Mouse (Mus musculus): ENCODE results near the gene Gmeb1. TPM values are rescaled to one million over a fixed set of nuclear protein-coding genes. Genes with fewer than 3 reads are reported as not detected.
A peak's percentile ranks its signal among the peaks of the same experiment; 100 is the strongest.
"Not testable (repeated sequence)": the region's sequence is repeated elsewhere in the genome, so short reads cannot be mapped to it uniquely, and the experiment has no call there.

The Gmeb1 gene
- polyA plus RNA-seq (2015; fragmentation: Nextera tagmentation; extraction: Ambion mirVana), result 47.1 and 48.7 TPM in 2 replicates

DNA sequence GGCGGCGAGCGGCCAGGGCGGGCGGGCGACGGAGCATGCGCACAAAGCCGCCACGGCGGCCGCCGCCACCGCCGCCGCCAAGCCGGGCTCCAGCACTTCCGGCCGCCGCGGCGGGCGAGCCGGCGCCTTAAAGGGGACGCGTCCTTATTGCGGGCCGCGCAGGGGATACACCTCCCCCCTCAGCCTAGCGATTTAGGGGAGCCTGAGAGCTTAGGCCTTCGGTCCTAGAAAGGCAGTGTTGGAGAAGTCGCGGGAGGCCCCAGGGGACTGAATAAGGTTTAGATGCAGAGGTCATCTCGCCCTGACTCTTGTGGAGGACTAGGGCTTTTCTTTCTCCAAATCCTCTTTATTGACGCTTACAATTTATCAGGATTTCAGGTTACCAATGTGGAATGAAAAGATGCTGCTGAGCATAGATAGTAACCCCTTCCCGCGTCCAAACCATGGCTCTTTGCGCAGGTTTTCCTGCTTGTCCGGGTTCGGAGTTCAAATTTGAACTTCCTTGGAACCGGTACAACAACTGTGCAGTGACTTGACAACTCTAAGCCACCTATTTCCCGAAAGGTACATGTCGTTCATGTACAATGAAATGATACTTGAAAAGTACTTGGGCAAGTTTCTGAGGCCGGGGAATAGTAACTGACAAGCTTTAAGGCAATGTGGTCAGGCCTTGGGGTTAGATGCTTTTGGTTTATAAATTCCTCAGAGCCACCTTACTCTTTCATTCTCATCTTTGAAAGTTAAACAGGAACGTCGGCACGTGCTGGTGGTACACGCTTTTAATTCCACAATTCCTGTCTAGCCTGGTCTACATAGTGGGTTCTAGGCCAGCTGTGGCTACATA is at the start of gene Gmeb1:
TSS of gene Gmeb1 (minus strand) at position 89 of the 844 bp plus-strand sequence.
- peak within 1 kb of the TSS; percentile 95 for H3K9ac ChIP-seq
- 15% methylated on average over 41 of the region's 49 CpGs for WGBS
- ATAC-seq (ENCODE audit: low FRiP score), result peak; percentile 91
- H3K36me3 ChIP-seq, result no peaks in the 10 kb centered on the region
- peak within 1 kb of the TSS; percentile 79 for H3K4me3 ChIP-seq
- H3K9me3 ChIP-seq, result no peaks in the 10 kb centered on the region
- H3K27me3 ChIP-seq, result no peaks in the 10 kb centered on the region
- peaks cover 29% of the 10 kb centered on the region for H3K4me1 ChIP-seq (replicated peaks)
- H3K27ac ChIP-seq, result peak within 1 kb of the TSS; percentile 94
- H3K4me2 ChIP-seq, result peak within 1 kb of the TSS; percentile 79

DNA sequence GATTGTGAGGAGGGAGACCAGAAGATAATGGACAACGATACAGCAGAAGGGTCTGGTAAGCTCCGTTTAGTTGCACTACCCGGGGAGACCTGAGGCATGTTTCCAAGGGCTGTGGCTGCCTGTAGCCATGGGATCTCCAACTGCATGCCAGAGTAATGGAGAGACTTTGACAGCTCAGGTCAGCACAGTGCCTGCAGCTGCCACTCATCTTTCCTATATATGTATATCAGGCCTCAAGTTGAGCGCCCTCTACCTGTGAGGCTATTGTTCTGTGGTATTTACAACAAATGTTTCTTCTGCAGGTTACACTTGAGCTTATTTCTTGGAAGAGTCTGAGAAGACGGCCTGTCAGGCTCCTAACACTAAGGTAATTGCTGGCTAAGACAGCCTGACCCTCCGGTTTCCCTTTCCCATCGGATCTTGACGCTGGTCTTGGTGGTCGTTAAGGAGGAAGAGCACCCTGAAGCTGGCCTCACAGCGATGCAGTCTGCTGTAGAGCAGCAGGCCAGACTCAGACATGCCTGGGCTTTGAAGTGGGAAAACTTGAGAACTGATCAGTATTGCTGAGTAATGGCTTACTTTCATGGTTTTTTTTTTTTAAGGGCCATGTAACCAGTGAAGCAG is 48.6 kb upstream of the Gmeb1 start:
- H3K27ac ChIP-seq, result peak overlapping the region; percentile 91
- H3K27me3 ChIP-seq, result no peaks in the 10 kb centered on the region
- peak overlapping the region; percentile 81 for H3K4me2 ChIP-seq
- no peak for ATAC-seq (ENCODE audit: low FRiP score)
- H3K4me1 ChIP-seq (replicated peaks), result peaks cover 15% of the 10 kb centered on the region
- peak overlapping the region; percentile 87 for H3K9ac ChIP-seq
- no peaks in the 10 kb centered on the region for H3K9me3 ChIP-seq
- WGBS, result 29% methylated on average over 10 of the region's 10 CpGs
- H3K36me3 ChIP-seq, result peaks cover 46% of the 10 kb centered on the region
- H3K4me3 ChIP-seq, result peak overlapping the region; percentile 60

DNA sequence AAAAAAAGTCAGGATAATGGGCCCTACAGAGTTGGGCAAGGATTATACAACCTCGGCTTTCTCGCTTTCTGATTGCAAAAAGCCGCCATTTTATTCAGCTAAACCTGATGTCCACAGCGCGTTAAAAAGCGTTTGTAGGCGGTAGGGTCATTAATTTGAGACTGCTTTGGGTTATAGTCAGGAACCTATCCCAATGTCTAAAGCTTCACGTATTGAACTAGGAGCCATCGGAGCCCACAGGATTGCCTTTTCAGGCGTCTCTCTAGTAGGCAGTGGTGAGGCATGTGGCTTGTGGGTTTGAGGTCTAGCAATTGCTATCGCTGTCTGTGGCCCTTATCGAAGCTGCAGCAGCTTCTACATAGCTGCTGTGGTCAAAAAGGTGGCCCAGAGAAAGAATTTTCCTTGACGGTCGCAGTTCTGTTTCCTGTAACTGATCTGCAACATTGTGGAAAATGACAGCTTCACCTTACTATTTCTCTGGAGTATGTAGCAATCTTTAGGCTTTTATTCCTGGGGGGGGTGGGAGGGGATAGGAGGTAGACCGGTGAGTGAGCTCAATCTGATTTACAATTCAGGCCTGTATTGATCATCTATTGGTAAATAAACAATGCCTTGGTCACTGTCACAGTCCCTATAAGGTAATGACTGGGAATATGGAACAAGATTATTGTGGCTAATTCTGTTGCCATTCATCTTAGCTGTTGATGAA is 47.9 kb upstream of the Gmeb1 start:
- no peaks in the 10 kb centered on the region for H3K9me3 ChIP-seq
- peak overlapping the region; percentile 91 for H3K27ac ChIP-seq
- peaks cover 15% of the 10 kb centered on the region for H3K4me1 ChIP-seq (replicated peaks)
- peak overlapping the region; percentile 81 for H3K4me2 ChIP-seq
- under 1% methylated on average over 15 of the region's 15 CpGs for WGBS
- peaks cover 45% of the 10 kb centered on the region for H3K36me3 ChIP-seq
- H3K4me3 ChIP-seq, result peak overlapping the region; percentile 60
- no peak for ATAC-seq (ENCODE audit: low FRiP score)
- peak overlapping the region; percentile 87 for H3K9ac ChIP-seq
- H3K27me3 ChIP-seq, result no peaks in the 10 kb centered on the region

DNA sequence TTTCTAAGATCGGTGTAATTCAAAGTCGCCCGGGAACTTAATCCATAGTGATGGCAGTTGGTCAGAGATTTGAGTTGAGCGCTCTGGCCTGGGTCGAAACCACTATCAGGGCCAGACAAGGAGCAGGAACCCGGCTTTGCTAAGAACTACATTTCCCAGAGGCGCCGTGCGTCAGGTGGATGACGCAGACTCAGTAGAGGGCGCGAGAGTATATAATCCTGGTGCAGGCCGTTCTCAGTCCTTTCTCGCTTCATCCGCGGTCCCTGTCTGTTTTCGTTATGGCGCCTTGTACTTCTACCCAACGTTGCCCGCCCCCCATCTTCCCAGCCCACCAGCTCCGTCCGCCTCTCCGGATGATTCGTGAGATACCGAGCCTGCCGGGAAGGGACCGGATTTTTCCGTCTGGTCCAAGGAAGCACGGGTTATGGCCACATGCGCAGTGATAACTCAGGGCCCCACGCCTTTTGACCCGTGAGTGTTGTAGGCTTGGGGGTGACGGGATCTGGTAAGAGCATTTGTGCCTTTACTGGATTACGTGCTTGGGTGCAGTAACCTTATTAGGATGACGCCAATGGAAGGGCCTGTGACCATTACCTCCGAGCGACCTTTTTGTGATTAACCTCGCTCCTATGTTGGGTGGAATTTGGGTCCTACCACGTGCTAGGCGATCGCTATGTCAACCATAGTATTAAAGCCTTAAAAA is 47.2 kb upstream of the Gmeb1 start:
- 2% methylated on average over 41 of the region's 41 CpGs for WGBS
- no peaks in the 10 kb centered on the region for H3K9me3 ChIP-seq
- peak overlapping the region; percentile 60 for H3K4me3 ChIP-seq
- peaks cover 15% of the 10 kb centered on the region for H3K4me1 ChIP-seq (replicated peaks)
- H3K9ac ChIP-seq, result peak overlapping the region; percentile 87
- no peaks in the 10 kb centered on the region for H3K27me3 ChIP-seq
- H3K4me2 ChIP-seq, result peak overlapping the region; percentile 81
- ATAC-seq (ENCODE audit: low FRiP score), result peak; percentile 94
- H3K27ac ChIP-seq, result peak overlapping the region; percentile 91
- H3K36me3 ChIP-seq, result peaks cover 37% of the 10 kb centered on the region

GRCm38 (mm10) chr4:132306004-132306403 is 44.6 kb upstream of the Gmeb1 start:
- no peak overlapping the region for H3K4me2 ChIP-seq
- H3K27me3 ChIP-seq, result no peaks in the 10 kb centered on the region
- ATAC-seq (ENCODE audit: low FRiP score), result no peak
- H3K36me3 ChIP-seq, result peaks cover 13% of the 10 kb centered on the region
- no peak overlapping the region for H3K9ac ChIP-seq
- no peak overlapping the region for H3K4me3 ChIP-seq
- H3K27ac ChIP-seq, result no peak overlapping the region
- peaks cover 20% of the 10 kb centered on the region for H3K4me1 ChIP-seq (replicated peaks)
- 86% methylated on average over 6 of the region's 6 CpGs for WGBS
- no peaks in the 10 kb centered on the region for H3K9me3 ChIP-seq

DNA sequence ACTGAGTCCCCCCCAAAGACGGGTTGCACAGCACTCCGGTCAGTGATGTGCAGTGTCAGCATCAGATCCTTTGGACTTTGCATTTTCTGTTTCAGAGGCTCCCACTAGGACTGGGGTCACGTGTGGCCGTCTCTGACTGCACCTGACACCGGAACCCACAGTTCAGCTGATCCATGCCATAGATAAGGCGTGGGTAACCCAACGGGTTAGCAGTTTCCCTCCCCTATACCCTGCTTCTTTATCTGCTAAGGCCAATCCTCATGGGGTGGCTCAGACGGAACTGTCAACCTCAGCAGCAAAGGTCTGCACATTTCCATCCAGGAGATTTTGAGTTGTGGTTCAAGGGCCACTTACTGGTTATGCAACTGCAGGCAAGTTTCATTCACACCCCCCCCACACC is 43.9 kb upstream of the Gmeb1 start:
- WGBS, result 88% methylated on average over 8 of the region's 8 CpGs
- ATAC-seq (ENCODE audit: low FRiP score), result no peak

DNA sequence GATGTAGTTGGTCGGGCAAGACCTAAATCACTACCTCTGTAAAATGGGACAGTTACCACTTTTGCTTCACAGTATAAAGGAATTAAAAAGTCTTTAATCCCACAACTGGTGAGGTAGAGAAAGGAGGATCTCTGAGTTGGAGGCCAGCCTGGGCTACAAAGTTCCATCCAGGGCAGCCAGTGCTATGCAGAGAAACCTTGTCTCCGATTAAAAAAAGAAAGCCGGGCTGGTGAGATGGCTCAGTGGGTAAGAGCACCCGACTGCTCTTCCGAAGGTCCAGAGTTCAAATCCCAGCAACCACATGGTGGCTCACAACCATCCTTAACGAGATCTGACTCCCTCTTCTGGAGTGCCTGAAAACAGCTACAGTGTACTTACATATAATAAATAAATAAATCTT is 42.1 kb upstream of the Gmeb1 start:
- 43% methylated on average over 6 of the region's 6 CpGs for WGBS
- peak overlapping the region; percentile 60 for H3K4me2 ChIP-seq
- H3K9me3 ChIP-seq; H3K27me3 ChIP-seq; H3K36me3 ChIP-seq; H3K27ac ChIP-seq; ATAC-seq (ENCODE audit: low FRiP score); H3K4me1 ChIP-seq (replicated peaks): not testable (repeated sequence)
- H3K9ac ChIP-seq, result peak overlapping the region; percentile 71
- H3K4me3 ChIP-seq, result peak overlapping the region; percentile 45

More for the DNA sequence above, 43.9 kb upstream of the Gmeb1 start:
- no peaks in the 10 kb centered on the region for H3K9me3 ChIP-seq
- H3K9ac ChIP-seq, result no peak overlapping the region
- H3K4me2 ChIP-seq, result no peak overlapping the region
- H3K4me1 ChIP-seq (replicated peaks), result peaks cover 16% of the 10 kb centered on the region
- no peak overlapping the region for H3K27ac ChIP-seq
- peaks cover 6% of the 10 kb centered on the region for H3K36me3 ChIP-seq
- H3K27me3 ChIP-seq, result no peaks in the 10 kb centered on the region
- no peak overlapping the region for H3K4me3 ChIP-seq

DNA sequence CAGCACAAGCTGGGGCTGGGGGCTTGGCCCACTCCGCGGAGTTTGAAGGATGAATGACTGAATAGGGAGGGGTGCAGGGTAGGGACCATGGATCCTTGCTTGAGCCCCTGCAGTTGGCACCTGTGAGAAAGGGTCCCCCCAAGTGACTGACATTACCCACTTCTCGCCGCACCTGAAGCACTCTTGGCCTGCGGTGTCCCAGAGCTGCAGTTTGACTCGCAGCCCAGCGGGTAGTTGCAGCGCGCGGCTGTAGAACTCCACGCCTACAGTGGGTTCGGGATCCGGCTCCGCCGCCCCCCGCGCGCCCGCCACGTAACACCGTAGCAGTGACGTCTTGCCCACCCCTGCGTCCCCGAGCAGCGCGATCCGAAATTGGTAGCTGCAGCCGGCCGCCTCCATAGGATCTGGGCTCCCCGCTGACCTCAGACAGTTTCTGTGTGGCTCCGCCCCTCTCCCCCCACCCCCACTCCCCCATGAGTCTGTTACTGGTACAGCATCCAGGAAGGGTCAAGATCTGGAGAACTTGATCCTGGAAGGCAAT is 41.6 kb upstream of the Gmeb1 start, which contains the start of gene Rab42:
TSS of gene Rab42 (minus strand) at position 447 of the 541 bp plus-strand sequence.
- Histone ChIP-seq H3K4me2 (peak within 1 kb of the TSS; percentile 60), H3K36me3 (no peaks in the 10 kb centered on the region), H3K9me3 (no peaks in the 10 kb centered on the region), H3K9ac (peak within 1 kb of the TSS; percentile 71), H3K4me1 (replicated peaks) (peaks cover 5% of the 10 kb centered on the region; the same call in 1 of the 2 replicates), H3K27ac (no peak within 1 kb of the TSS; the same call in 1 of the 2 replicates), H3K4me3 (peak within 1 kb of the TSS; percentile 45), H3K27me3 (no peaks in the 10 kb centered on the region)
- WGBS, result 1% methylated on average over 31 of the region's 31 CpGs
- ATAC-seq (ENCODE audit: low FRiP score), result peak; percentile 72

- peak overlapping the region; percentile 60 for H3K4me2 ChIP-seq
- peaks cover 5% of the 10 kb centered on the region; the same call in 1 of the 2 replicates for H3K4me1 ChIP-seq (replicated peaks)
- peak overlapping the region; percentile 45 for H3K4me3 ChIP-seq
- no peaks in the 10 kb centered on the region for H3K36me3 ChIP-seq
- no peak overlapping the region; the same call in 1 of the 2 replicates for H3K27ac ChIP-seq
- H3K27me3 ChIP-seq, result no peaks in the 10 kb centered on the region
- WGBS, result 74% methylated on average over 16 of the region's 16 CpGs
- 0 out of 2 replicates have a peak, but pooled peaks have one; percentile 17 for ATAC-seq (ENCODE audit: low FRiP score)
- H3K9ac ChIP-seq, result peak overlapping the region; percentile 71; the same call in 1 of the 2 replicates
- H3K9me3 ChIP-seq, result no peaks in the 10 kb centered on the region
Measured at GRCm38 (mm10) chr4:132301965-132302938, 40.9 kb upstream of the Gmeb1 start.

- Histone ChIP-seq H3K27ac (no peak overlapping the region), H3K27me3 (no peaks in the 10 kb centered on the region), H3K4me1 (replicated peaks) (peaks cover 5% of the 10 kb centered on the region; the same call in 1 of the 2 replicates), H3K4me2 (no peak overlapping the region), H3K36me3 (no peaks in the 10 kb centered on the region), H3K9me3 (no peaks in the 10 kb centered on the region), H3K9ac (no peak overlapping the region), H3K4me3 (no peak overlapping the region)
- 87% methylated on average over 6 of the region's 6 CpGs for WGBS
- no peak for ATAC-seq (ENCODE audit: low FRiP score)
Measured at GRCm38 (mm10) chr4:132301486-132301885, 40.1 kb upstream of the Gmeb1 start.

Data from hindbrain, embryonic 13.5 days (tissue).